Mouse (Mus musculus): Measurements from ENCODE around the gene Ispd.

DNA sequence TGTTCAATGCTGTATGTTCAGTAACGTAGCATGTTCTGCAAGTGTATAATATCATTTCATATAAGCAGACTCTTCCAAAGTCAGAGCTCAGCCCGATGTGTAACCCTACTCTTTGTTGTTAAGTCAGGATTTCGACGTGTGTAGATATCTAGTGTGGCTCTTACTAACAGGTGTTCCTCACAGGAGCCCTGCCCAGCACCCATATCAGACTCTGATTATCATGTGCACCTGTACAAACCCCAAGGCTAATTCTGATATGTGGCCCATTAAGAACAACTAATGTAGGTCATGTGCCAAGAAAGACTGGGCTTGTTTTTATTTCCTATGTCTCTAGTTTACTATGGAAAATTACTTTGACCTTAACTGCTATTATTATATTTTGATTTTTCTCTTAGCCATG lies 17.2 kb upstream of the Ispd start:
- TF ChIP-seq POLR2A (IDR thresholded peaks at IDR 0.05; ENCODE audit: borderline replicate concordance, extremely low read depth, low read depth, low read length) (no peak), CTCF (IDR thresholded peaks at IDR 0.05; ENCODE audit: insufficient read depth, low read length) (no peak)
